Mouse (Mus musculus): ENCODE measurements at regions not wholly inside any gene's neighbourhood (a gene's known extent, or its start where the extent isn't known, plus 50 kb on each side); places are given as distances from the start of the nearest gene placed in this dataset.

GRCm38 (mm10) chr3:34593279-34593678, 56.9 kb upstream of the Sox2 start:
- no peak for ATAC-seq (replicated peaks; ENCODE audit: low FRiP score)
- H3K9ac ChIP-seq = no peak overlapping the region
- H3K9me3 ChIP-seq (replicated peaks) = no peaks in the 10 kb centered on the region
- no peaks in the 10 kb centered on the region for H3K27me3 ChIP-seq
- no peaks in the 10 kb centered on the region for H3K36me3 ChIP-seq
- no peak overlapping the region for H3K27ac ChIP-seq
- WGBS = 80% methylated on average over 4 of the region's 4 CpGs
- H3K4me2 ChIP-seq = no peak overlapping the region
- no peaks in the 10 kb centered on the region for H3K4me1 ChIP-seq
- no peak overlapping the region for H3K4me3 ChIP-seq (replicated peaks)

- Histone ChIP-seq H3K4me3 (replicated peaks) (no peak overlapping the region), H3K9me3 (replicated peaks) (no peaks in the 10 kb centered on the region), H3K9ac (no peak overlapping the region), H3K4me2 (no peak overlapping the region), H3K4me1 (no peaks in the 10 kb centered on the region), H3K27me3 (no peaks in the 10 kb centered on the region), H3K36me3 (no peaks in the 10 kb centered on the region), H3K27ac (no peak overlapping the region)
- no peak for ATAC-seq (replicated peaks; ENCODE audit: low FRiP score)
- 72% methylated on average over 8 of the region's 8 CpGs for WGBS
Observed at GRCm38 (mm10) chr3:34577896-34578530, 72.2 kb upstream of the Sox2 start.

GRCm38 (mm10) chr3:34577115-34577514, 73.1 kb upstream of the Sox2 start:
- no peak overlapping the region for H3K4me3 ChIP-seq (replicated peaks)
- H3K27me3 ChIP-seq = no peaks in the 10 kb centered on the region
- no peaks in the 10 kb centered on the region for H3K9me3 ChIP-seq (replicated peaks)
- WGBS = 86% methylated on average over 6 of the region's 6 CpGs
- no peak for ATAC-seq (replicated peaks; ENCODE audit: low FRiP score)
- H3K4me2 ChIP-seq = no peak overlapping the region
- no peaks in the 10 kb centered on the region for H3K36me3 ChIP-seq
- no peaks in the 10 kb centered on the region for H3K4me1 ChIP-seq
- no peak overlapping the region for H3K27ac ChIP-seq
- no peak overlapping the region for H3K9ac ChIP-seq

- no peak for ATAC-seq (replicated peaks; ENCODE audit: low FRiP score)
- H3K27me3 ChIP-seq = no peaks in the 10 kb centered on the region
- H3K4me3 ChIP-seq (replicated peaks) = no peak overlapping the region
- WGBS = 43% methylated on average over 11 of the region's 11 CpGs
- no peaks in the 10 kb centered on the region for H3K9me3 ChIP-seq (replicated peaks)
- no peaks in the 10 kb centered on the region for H3K36me3 ChIP-seq
- H3K4me2 ChIP-seq = no peak overlapping the region
- H3K9ac ChIP-seq = no peak overlapping the region
- no peaks in the 10 kb centered on the region for H3K4me1 ChIP-seq
- no peak overlapping the region for H3K27ac ChIP-seq
Observed at GRCm38 (mm10) chr3:34576159-34576558, 74.0 kb upstream of the Sox2 start.

- Histone ChIP-seq H3K4me2 (no peak overlapping the region), H3K9me3 (replicated peaks) (no peaks in the 10 kb centered on the region), H3K36me3 (no peaks in the 10 kb centered on the region), H3K27ac (no peak overlapping the region), H3K4me1 (no peaks in the 10 kb centered on the region), H3K4me3 (replicated peaks) (no peak overlapping the region), H3K9ac (no peak overlapping the region), H3K27me3 (no peaks in the 10 kb centered on the region)
- WGBS = 80% methylated on average over 9 of the region's 9 CpGs
- ATAC-seq (replicated peaks; ENCODE audit: low FRiP score) = no peak
Observed at GRCm38 (mm10) chr3:34574711-34575350, 75.4 kb upstream of the Sox2 start.

GRCm38 (mm10) chr3:34573312-34573711, 76.9 kb upstream of the Sox2 start:
- no peaks in the 10 kb centered on the region for H3K36me3 ChIP-seq
- no peak overlapping the region for H3K4me2 ChIP-seq
- no peak overlapping the region for H3K4me3 ChIP-seq (replicated peaks)
- no peak overlapping the region for H3K9ac ChIP-seq
- no peaks in the 10 kb centered on the region for H3K9me3 ChIP-seq (replicated peaks)
- 92% methylated on average over 7 of the region's 7 CpGs for WGBS
- no peak for ATAC-seq (replicated peaks; ENCODE audit: low FRiP score)
- H3K27me3 ChIP-seq = no peaks in the 10 kb centered on the region
- no peaks in the 10 kb centered on the region for H3K4me1 ChIP-seq
- no peak overlapping the region for H3K27ac ChIP-seq

GRCm38 (mm10) chr3:34572081-34572480, 78.1 kb upstream of the Sox2 start:
- Histone ChIP-seq H3K9ac (no peak overlapping the region), H3K36me3 (no peaks in the 10 kb centered on the region), H3K4me2 (no peak overlapping the region), H3K27ac (no peak overlapping the region), H3K9me3 (replicated peaks) (no peaks in the 10 kb centered on the region), H3K4me3 (replicated peaks) (no peak overlapping the region), H3K27me3 (no peaks in the 10 kb centered on the region), H3K4me1 (no peaks in the 10 kb centered on the region)
- no peak for ATAC-seq (replicated peaks; ENCODE audit: low FRiP score)
- WGBS = 89% methylated on average over 6 of the region's 6 CpGs

- Histone ChIP-seq H3K27ac (no peak overlapping the region), H3K36me3 (no peaks in the 10 kb centered on the region), H3K4me2 (no peak overlapping the region), H3K4me3 (replicated peaks) (no peak overlapping the region), H3K9me3 (replicated peaks) (no peaks in the 10 kb centered on the region), H3K9ac (no peak overlapping the region), H3K27me3 (no peaks in the 10 kb centered on the region), H3K4me1 (no peaks in the 10 kb centered on the region)
- 93% methylated on average over 9 of the region's 9 CpGs for WGBS
- no peak for ATAC-seq (replicated peaks; ENCODE audit: low FRiP score)
Observed at GRCm38 (mm10) chr3:34571630-34572029, 78.6 kb upstream of the Sox2 start.

GRCm38 (mm10) chr3:34569998-34570397, 80.2 kb upstream of the Sox2 start:
- Histone ChIP-seq H3K27me3 (no peaks in the 10 kb centered on the region), H3K9me3 (replicated peaks) (no peaks in the 10 kb centered on the region), H3K27ac (no peak overlapping the region), H3K4me1 (no peaks in the 10 kb centered on the region), H3K9ac (no peak overlapping the region), H3K36me3 (no peaks in the 10 kb centered on the region), H3K4me2 (no peak overlapping the region), H3K4me3 (replicated peaks) (no peak overlapping the region)
- WGBS = 77% methylated on average over 10 of the region's 10 CpGs
- ATAC-seq (replicated peaks; ENCODE audit: low FRiP score) = no peak

- ATAC-seq (replicated peaks; ENCODE audit: low FRiP score) = no peak
- H3K27me3 ChIP-seq = no peaks in the 10 kb centered on the region
- H3K4me3 ChIP-seq (replicated peaks) = no peak overlapping the region
- H3K9me3 ChIP-seq (replicated peaks) = no peaks in the 10 kb centered on the region
- no peak overlapping the region for H3K4me2 ChIP-seq
- H3K36me3 ChIP-seq = no peaks in the 10 kb centered on the region
- no peak overlapping the region for H3K9ac ChIP-seq
- 69% methylated on average over 6 of the region's 6 CpGs for WGBS
- no peak overlapping the region for H3K27ac ChIP-seq
- H3K4me1 ChIP-seq = no peaks in the 10 kb centered on the region
Observed at GRCm38 (mm10) chr3:34568086-34568650, 82.0 kb upstream of the Sox2 start.

GRCm38 (mm10) chr3:34565386-34565785, 84.8 kb upstream of the Sox2 start:
- Histone ChIP-seq H3K4me2 (no peak overlapping the region), H3K4me1 (no peaks in the 10 kb centered on the region), H3K9me3 (replicated peaks) (no peaks in the 10 kb centered on the region), H3K27ac (no peak overlapping the region), H3K4me3 (replicated peaks) (no peak overlapping the region), H3K36me3 (no peaks in the 10 kb centered on the region), H3K27me3 (no peaks in the 10 kb centered on the region), H3K9ac (no peak overlapping the region)
- WGBS = 45% methylated on average over 4 of the region's 4 CpGs
- ATAC-seq (replicated peaks; ENCODE audit: low FRiP score) = no peak

- ATAC-seq (replicated peaks; ENCODE audit: low FRiP score) = no peak
- H3K36me3 ChIP-seq = no peaks in the 10 kb centered on the region
- H3K27ac ChIP-seq = no peak overlapping the region
- H3K4me3 ChIP-seq (replicated peaks) = no peak overlapping the region
- no peaks in the 10 kb centered on the region for H3K4me1 ChIP-seq
- no peaks in the 10 kb centered on the region for H3K9me3 ChIP-seq (replicated peaks)
- 58% methylated on average over 8 of the region's 8 CpGs for WGBS
- H3K4me2 ChIP-seq = no peak overlapping the region
- no peaks in the 10 kb centered on the region for H3K27me3 ChIP-seq
- no peak overlapping the region for H3K9ac ChIP-seq
Observed at GRCm38 (mm10) chr3:34562893-34563292, 87.3 kb upstream of the Sox2 start.

- H3K9me3 ChIP-seq (replicated peaks) = no peaks in the 10 kb centered on the region
- H3K4me2 ChIP-seq = no peak overlapping the region
- no peak overlapping the region for H3K9ac ChIP-seq
- no peak for ATAC-seq (replicated peaks; ENCODE audit: low FRiP score)
- H3K4me1 ChIP-seq = no peaks in the 10 kb centered on the region
- 50% methylated on average over 5 of the region's 5 CpGs for whole genome bisulfite sequencing
- H3K4me3 ChIP-seq (replicated peaks) = no peak overlapping the region
- H3K36me3 ChIP-seq = no peaks in the 10 kb centered on the region
- H3K27ac ChIP-seq = no peak overlapping the region
- H3K27me3 ChIP-seq = no peaks in the 10 kb centered on the region
Observed at GRCm38 (mm10) chr3:34561709-34562108, 88.5 kb upstream of the Sox2 start.

Measured in kidney, embryonic 15.5 days (tissue).